Mouse (Mus musculus) embryonic facial prominence, embryonic 11.5 days (tissue): Measurements from ENCODE around the gene Tmem259. TPM values are rescaled to one million over a fixed set of nuclear protein-coding genes. Genes with fewer than 3 reads are reported as not detected.

Experiments
- ATAC-seq: fragments of 200-750 bp; cut with Nextera tagmentation; replicated peaks from 2 replicates; pipeline ENCODE4 v1.8.0; 2017; ENCODE audit warnings: low read depth; ENCODE audit not compliant: insufficient number of reproducible peaks, low FRiP score, low TSS enrichment
- DNase-seq: peaks from one replicate; pipeline ENCODE4 v3.0.0-alpha.2; 2015; ENCODE audit warnings: low spot score
- H3K27ac ChIP-seq: fragments of 300-500 bp; sonication (generic); replicated peaks from 2 replicates; pipeline ENCODE4 v1.5.1; 2014; ENCODE audit warnings: mild to moderate bottlenecking, low read depth, low read length, control low read depth
- H3K27me3 ChIP-seq: fragments of 300-500 bp; sonication (generic); 2 replicates; pipeline ENCODE4 v1.6.1; 2014; ENCODE audit warnings: mild to moderate bottlenecking, low read length, moderate library complexity, mixed read lengths; ENCODE audit not compliant: control insufficient read depth, insufficient read depth
- H3K36me3 ChIP-seq: fragments of 300-500 bp; sonication (generic); replicated peaks from 2 replicates; pipeline ENCODE4 v1.6.1; 2014; ENCODE audit warnings: low read depth, mild to moderate bottlenecking, low read length, moderate library complexity, mixed read lengths; ENCODE audit not compliant: control insufficient read depth, insufficient read depth
- H3K4me1 ChIP-seq: fragments of 300-500 bp; sonication (generic); 2 replicates; pipeline ENCODE4 v1.6.1; 2014; ENCODE audit warnings: low read length, mixed read lengths; ENCODE audit not compliant: control insufficient read depth, insufficient read depth
- H3K4me2 ChIP-seq: fragments of 300-500 bp; sonication (generic); 2 replicates; pipeline ENCODE4 v1.6.1; 2014; ENCODE audit warnings: low read depth, mild to moderate bottlenecking, control low read depth, low read length, moderate library complexity
- H3K4me3 ChIP-seq: fragments of 300-500 bp; sonication (generic); 2 replicates; pipeline ENCODE4 v1.5.1; 2014; ENCODE audit warnings: low read depth, low read length, control low read depth
- H3K9ac ChIP-seq: fragments of 300-500 bp; sonication (generic); replicated peaks from 2 replicates; pipeline ENCODE4 v1.6.1; 2014; ENCODE audit warnings: mild to moderate bottlenecking, control low read depth, low read length
- H3K9me3 ChIP-seq: fragments of 300-500 bp; sonication (generic); replicated peaks from 2 replicates; pipeline ENCODE4 v1.6.1; 2016; ENCODE audit warnings: mild to moderate bottlenecking, low read length, inconsistent platforms, mixed read lengths; ENCODE audit not compliant: control insufficient read depth
- WGBS: fragments of 180-500 bp; shearing (Covaris S2); extraction: QIAGEN DNeasy Blood & Tissue Kit; methylation state at CpG from one replicate; pipeline ENCODE4 v1.1.7; 2014; 5-methylcytosine and 5-hydroxymethylcytosine counted together
- polyA plus RNA-seq: library from polyadenylated mRNA; unstranded; fragments of >200 nt; fragmentation: Nextera tagmentation; extraction: Ambion mirVana; gene quantifications from 2 replicates; pipeline ENCODE4 v1.2.1, GENCODE M21; 2014

The Tmem259 gene
- polyA plus RNA-seq, 1 experiment from 2014 or later, result 13.4 TPM

DNA sequence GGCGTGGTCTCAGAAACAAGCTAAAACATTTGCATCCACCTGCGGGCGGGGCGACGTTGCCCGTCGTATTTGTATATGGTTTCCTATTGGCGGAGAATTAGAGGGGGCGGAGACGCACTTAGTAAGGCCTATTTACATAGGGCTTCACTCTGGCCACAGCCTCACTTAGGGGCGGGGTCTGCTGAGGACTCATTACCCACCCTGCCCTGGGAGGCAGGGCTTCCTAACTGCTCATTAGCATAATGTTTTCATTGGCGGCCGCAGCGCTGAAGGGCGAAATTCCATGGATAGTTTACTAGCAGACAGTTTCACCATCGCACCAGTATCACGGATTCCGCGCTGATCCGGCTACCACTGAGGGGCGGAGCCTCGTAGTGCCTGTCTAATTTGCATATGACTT lies 741 bp upstream of the Tmem259 start:
- WGBS, result 0% methylated on average over 22 of the region's 22 CpGs
- Histone ChIP-seq H3K9me3 (no peaks in the 10 kb centered on the region), H3K4me1 (peaks cover 3% of the 10 kb centered on the region), H3K36me3 (no peaks in the 10 kb centered on the region; the same call in 1 of the 2 replicates), H3K27me3 (no peaks in the 10 kb centered on the region), H3K27ac (peak overlapping the region; percentile 84), H3K9ac (peak overlapping the region; percentile 50), H3K4me3 (peak overlapping the region; percentile 79), H3K4me2 (peak overlapping the region; percentile 71)
- DNase-seq (peak; percentile 98), ATAC-seq (peak; percentile 84)

DNA sequence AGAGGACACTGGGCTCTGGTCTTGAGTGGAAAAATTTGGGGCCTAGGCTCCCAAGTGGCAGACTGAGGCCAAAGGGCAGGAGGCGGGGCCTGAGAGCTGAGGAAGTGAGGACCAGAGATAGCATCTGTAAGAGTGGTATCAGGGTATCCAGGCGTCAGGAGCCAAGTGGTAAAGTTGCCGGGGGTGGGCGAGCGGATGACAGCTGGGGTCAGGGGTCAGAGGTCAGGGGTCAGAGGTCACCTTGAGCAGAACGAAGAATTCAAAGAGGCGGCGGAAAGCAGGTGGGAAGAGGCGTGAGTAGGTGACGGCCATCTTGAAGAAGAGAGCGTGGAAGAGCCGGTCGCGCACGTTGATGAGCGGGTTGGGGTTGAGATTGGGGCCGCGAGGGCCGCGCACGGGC lies 460 bp downstream of the Tmem259 start:
- Histone ChIP-seq H3K36me3 (peaks cover 3% of the 10 kb centered on the region), H3K4me3 (peak overlapping the region; percentile 79), H3K4me1 (peaks cover 3% of the 10 kb centered on the region), H3K27me3 (no peaks in the 10 kb centered on the region), H3K9ac (peak overlapping the region; percentile 81), H3K9me3 (no peaks in the 10 kb centered on the region), H3K27ac (peak overlapping the region; percentile 69), H3K4me2 (peak overlapping the region; percentile 88)
- WGBS, result 2% methylated on average over 17 of the region's 21 CpGs
- DNase-seq (peak; percentile 63), ATAC-seq (no peak)

GRCm38 (mm10) chr10:79983205-79983604 lies 925 bp downstream of the Tmem259 start:
- Histone ChIP-seq H3K27ac (no peak overlapping the region), H3K4me2 (peak overlapping the region; percentile 88), H3K4me3 (peak overlapping the region; percentile 79), H3K4me1 (peaks cover 3% of the 10 kb centered on the region), H3K9ac (peak overlapping the region; percentile 81), H3K27me3 (no peaks in the 10 kb centered on the region), H3K36me3 (peaks cover 5% of the 10 kb centered on the region), H3K9me3 (no peaks in the 10 kb centered on the region)
- no peak for ATAC-seq
- DNase-seq, result no peak
- 77% methylated on average over 5 of the region's 5 CpGs for WGBS

DNA sequence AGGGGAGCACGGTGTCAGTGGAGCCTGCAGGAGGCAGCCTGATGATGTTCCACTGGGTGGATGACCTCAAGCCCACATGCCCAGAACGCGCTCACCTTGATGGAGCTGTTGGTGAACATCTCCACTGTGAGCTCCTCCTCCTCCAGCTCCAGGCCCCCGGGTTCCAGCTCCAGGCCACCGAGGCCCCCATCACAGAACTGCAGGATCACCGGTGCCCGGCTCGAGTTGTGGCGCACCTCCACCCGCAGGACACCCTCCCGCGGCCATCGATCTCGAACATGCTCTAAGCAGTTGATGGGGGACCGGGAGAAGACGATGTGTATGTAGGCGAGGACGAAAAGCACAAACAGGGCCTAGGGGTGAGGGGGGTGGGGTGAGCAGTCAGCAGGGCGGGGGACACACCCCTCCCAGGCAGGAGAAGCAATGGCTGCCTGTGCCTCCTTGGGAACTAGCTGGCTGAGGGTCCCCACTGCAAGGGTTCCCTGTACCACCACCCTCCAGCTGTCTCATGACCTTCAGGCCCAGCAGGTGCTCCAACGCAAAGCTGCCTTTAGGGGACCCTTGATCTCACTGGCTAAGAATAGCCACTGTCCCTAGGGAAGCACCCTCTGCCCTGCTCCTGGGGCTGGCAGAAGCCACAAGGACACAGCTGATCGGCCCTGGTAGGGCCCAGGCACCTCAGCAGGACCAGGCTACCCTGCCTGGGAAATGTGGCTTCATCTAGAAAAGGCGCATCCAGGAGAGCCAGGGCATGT lies 4.6 kb downstream of the Tmem259 start:
- Histone ChIP-seq H3K4me2 (no peak overlapping the region), H3K9ac (no peak overlapping the region), H3K36me3 (peaks cover 22% of the 10 kb centered on the region), H3K4me1 (no peaks in the 10 kb centered on the region; the same call in 1 of the 2 replicates), H3K4me3 (no peak overlapping the region), H3K27me3 (no peaks in the 10 kb centered on the region), H3K9me3 (no peaks in the 10 kb centered on the region), H3K27ac (no peak overlapping the region)
- WGBS, result 95% methylated on average over 22 of the region's 22 CpGs
- no peak for ATAC-seq
- DNase-seq, result no peak

DNA sequence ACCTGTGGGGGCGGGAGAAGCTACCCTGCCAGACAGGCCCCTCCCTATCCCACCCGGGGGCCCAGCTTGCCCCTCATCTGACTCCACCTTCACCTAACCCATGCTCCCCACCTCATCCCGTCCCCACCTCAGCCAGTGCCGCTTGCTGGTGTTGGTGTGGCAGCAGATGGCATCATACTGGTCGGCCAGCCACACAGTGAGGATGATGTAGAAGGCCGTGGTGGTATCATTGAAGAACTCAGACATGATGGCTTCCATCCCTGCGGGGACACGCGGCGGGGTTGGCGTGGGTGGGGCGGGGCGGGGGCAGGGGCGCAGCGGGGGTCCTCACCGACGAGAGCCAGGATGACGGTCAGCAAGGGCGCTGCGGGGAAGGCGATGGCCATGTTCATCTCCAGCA lies 6.1 kb downstream of the Tmem259 start:
- no peak overlapping the region for H3K4me3 ChIP-seq

DNA sequence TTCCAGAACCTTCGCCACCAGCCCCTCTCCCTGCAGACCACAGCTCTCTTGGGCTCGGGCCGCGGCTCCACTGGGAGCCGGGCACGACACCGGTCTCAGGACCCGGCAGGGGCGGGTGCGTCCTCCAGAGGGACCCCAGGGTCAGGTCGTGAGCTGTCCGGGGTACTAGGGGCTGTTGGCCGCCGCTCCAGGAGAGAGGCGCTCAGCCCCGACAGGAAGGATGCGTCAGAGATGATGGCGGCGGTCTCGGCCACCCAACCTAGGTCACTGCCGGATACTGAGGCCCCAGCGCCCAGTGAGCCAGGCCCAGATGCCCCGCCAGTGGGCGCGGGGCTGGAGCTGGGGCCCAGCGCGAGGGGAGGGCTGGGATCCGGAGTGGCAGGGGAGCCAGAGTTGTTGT lies 6.8 kb downstream of the Tmem259 start:
- ATAC-seq (no peak), DNase-seq (no peak)
- H3K27me3 ChIP-seq, result no peaks in the 10 kb centered on the region
- peaks cover 22% of the 10 kb centered on the region for H3K36me3 ChIP-seq
- 83% methylated on average over 24 of the region's 28 CpGs for whole genome bisulfite sequencing
- no peaks in the 10 kb centered on the region for H3K9me3 ChIP-seq
- H3K9ac ChIP-seq, result no peak overlapping the region
- no peak overlapping the region for H3K4me2 ChIP-seq
- no peak overlapping the region for H3K4me3 ChIP-seq
- no peak overlapping the region for H3K27ac ChIP-seq
- H3K4me1 ChIP-seq, result no peaks in the 10 kb centered on the region; the same call in 1 of the 2 replicates

More for the DNA sequence above, 6.1 kb downstream of the Tmem259 start:
- no peaks in the 10 kb centered on the region; the same call in 1 of the 2 replicates for H3K4me1 ChIP-seq
- H3K27me3 ChIP-seq, result no peaks in the 10 kb centered on the region
- ATAC-seq (no peak), DNase-seq (no peak)
- H3K36me3 ChIP-seq, result peaks cover 22% of the 10 kb centered on the region
- H3K4me2 ChIP-seq, result no peak overlapping the region
- H3K9ac ChIP-seq, result no peak overlapping the region
- WGBS, result 96% methylated on average over 21 of the region's 21 CpGs
- no peak overlapping the region for H3K27ac ChIP-seq
- no peaks in the 10 kb centered on the region for H3K9me3 ChIP-seq

- no peak overlapping the region for H3K9ac ChIP-seq
- no peak overlapping the region for H3K4me3 ChIP-seq
- ATAC-seq, result no peak
- H3K27ac ChIP-seq, result no peak overlapping the region
- H3K4me1 ChIP-seq, result no peaks in the 10 kb centered on the region; the same call in 1 of the 2 replicates
- 75% methylated on average over 34 of the region's 36 CpGs for WGBS
- no peaks in the 10 kb centered on the region for H3K9me3 ChIP-seq
- H3K36me3 ChIP-seq, result peaks cover 22% of the 10 kb centered on the region
- DNase-seq, result no peak
- no peaks in the 10 kb centered on the region; the same call in 1 of the 2 replicates for H3K27me3 ChIP-seq
- H3K4me2 ChIP-seq, result no peak overlapping the region
Observed at GRCm38 (mm10) chr10:79976722-79977107, 7.4 kb downstream of the Tmem259 start.

DNA sequence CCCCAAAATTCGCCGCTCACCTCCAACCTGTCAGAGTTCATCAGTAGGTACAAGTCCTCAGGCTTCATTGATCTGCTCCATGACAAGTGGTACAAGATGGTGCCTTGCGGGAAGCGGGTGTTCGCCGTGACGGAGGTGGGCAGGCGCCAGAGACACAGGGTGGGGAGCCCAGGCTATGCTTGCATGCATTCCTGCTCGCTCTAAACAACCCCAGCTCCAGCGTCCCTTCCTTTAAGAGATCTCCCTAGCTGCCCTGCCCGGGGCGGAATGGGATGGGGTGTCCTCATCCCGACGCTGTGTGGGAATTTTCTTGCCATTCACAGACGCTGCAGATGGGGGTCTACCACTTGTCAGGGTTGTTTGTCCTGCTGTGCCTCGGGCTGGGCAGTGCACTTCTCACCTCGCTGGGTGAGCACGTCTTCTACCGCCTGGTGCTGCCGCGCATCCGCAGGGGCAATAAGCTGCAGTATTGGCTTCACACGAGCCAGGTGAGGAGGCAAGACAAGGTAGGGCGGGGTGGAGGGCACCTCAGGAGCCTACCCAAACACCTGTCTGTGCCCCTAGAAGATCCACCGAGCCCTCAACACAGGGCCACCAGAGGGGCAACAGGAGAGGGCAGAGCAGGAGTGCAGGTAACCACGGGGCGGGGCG lies 7.9 kb downstream of the Tmem259 start:
- Histone ChIP-seq H3K4me3 (no peak overlapping the region), H3K9me3 (no peaks in the 10 kb centered on the region), H3K27me3 (no peaks in the 10 kb centered on the region; the same call in 1 of the 2 replicates), H3K9ac (no peak overlapping the region), H3K36me3 (peaks cover 22% of the 10 kb centered on the region), H3K4me1 (no peaks in the 10 kb centered on the region), H3K27ac (no peak overlapping the region), H3K4me2 (no peak overlapping the region)
- DNase-seq (no peak), ATAC-seq (no peak)
- WGBS, result 87% methylated on average over 28 of the region's 28 CpGs
